Mouse (Mus musculus): ENCODE measurements around the gene Gm1604a. TPM values are rescaled to one million over a fixed set of nuclear protein-coding genes. Genes with fewer than 3 reads are reported as not detected.
"Not testable (repeated sequence)": the region's sequence is repeated elsewhere in the genome, so short reads cannot be mapped to it uniquely, and the experiment has no call there.

Gm1604a gene
- polyA plus RNA-seq, 1 experiment from 2014 or later = not detected

DNA sequence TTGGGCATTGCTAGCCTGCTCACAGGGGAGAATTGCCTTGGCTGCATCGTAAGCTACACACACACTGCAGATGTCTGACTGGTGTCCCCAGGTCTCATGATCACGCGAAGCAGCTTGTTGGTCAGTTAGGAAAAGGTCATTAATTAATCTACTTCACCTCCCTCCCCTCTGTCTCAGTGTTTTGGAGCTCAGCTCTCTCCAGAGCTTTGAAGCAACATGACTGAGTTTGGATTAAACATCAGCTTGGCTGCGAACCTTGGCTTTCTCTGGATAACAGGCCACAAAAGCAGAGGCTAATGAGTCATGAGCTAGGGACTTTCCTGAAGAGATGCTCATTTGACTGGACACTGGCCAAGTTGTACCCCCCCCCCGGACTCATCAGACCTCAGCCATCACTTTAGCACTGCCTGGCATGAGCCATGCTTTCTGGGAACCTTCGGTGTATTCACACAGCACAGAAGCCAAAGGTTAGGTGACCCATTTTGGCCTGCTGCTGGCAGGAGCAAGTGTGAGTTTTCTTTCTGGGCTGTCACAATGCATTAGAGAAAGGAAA, 5.3 kb downstream of the Gm1604a start:
- DNase-seq (ENCODE audit: low spot score); H3K4me3 ChIP-seq (ENCODE audit: low read depth, low read length); H3K27me3 ChIP-seq (ENCODE audit: control insufficient read depth, insufficient read depth, low read length); H3K9me3 ChIP-seq (ENCODE audit: control insufficient read depth, low read length); H3K4me1 ChIP-seq (replicated peaks; ENCODE audit: control insufficient read depth, insufficient read depth, low read length); H3K36me3 ChIP-seq (ENCODE audit: control insufficient read depth, insufficient read depth, low read length); H3K4me2 ChIP-seq (ENCODE audit: low read depth, low read length, severe bottlenecking); ATAC-seq (replicated peaks; ENCODE audit: low FRiP score); H3K9ac ChIP-seq (ENCODE audit: low read length); H3K27ac ChIP-seq (ENCODE audit: low read depth, low read length): not testable (repeated sequence)
- WGBS = 76% methylated on average over 3 of the region's 6 CpGs

DNA sequence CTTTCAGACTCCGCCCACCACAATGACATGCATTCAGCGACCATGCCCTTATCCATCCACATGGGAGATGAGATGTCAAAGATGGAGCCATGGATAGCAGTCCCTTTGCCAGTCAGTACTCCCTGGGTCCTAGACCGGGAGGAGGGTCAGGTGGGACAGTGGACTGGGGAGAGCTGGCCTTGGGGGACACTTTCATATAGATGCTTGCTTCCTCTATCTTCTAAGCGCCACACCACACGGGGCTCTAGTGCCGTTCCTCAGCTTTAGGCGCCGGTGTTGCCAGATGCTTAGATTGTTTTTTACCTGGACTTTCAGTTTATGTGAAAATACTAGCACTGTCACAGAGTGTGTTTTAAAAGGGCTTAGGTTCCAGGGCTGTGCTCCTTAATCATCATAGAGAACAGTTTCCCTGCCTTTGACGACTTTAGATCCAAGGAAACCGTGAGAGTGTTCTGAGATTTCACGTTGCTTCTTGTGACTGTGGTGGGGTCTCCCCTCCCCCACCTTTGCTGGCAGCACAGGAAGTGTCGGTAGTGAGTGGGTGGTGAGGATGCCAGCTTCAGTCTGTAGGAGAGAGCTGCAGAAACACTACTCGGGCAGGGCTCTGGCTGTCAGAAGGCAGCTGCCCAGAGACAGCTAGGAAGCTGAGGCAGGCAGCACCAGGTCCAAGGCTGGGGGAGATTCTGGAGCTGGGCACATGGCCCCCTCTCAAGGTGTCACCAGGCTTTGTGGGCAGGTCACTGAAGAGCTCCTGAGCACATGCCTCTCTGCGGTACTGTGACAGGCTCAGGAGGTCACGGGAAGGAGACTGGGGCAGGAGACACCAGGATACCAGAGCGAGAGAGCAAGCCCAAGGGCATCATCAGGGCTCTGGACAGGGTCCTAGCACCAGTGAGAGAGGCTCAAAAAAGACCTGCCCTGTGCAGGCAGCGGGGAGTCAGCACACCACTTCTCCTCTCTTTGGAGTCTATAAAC, 8.1 kb downstream of the Gm1604a start:
- not testable (repeated sequence) for H3K4me2 ChIP-seq (ENCODE audit: low read depth, low read length, severe bottlenecking); H3K9me3 ChIP-seq (ENCODE audit: control insufficient read depth, low read length); DNase-seq (ENCODE audit: low spot score); H3K27ac ChIP-seq (ENCODE audit: low read depth, low read length); H3K27me3 ChIP-seq (ENCODE audit: control insufficient read depth, insufficient read depth, low read length); ATAC-seq (replicated peaks; ENCODE audit: low FRiP score); H3K4me3 ChIP-seq (ENCODE audit: low read depth, low read length); H3K4me1 ChIP-seq (replicated peaks; ENCODE audit: control insufficient read depth, insufficient read depth, low read length); H3K9ac ChIP-seq (ENCODE audit: low read length); H3K36me3 ChIP-seq (ENCODE audit: control insufficient read depth, insufficient read depth, low read length)
- WGBS = 48% methylated on average over 3 of the region's 17 CpGs

DNA sequence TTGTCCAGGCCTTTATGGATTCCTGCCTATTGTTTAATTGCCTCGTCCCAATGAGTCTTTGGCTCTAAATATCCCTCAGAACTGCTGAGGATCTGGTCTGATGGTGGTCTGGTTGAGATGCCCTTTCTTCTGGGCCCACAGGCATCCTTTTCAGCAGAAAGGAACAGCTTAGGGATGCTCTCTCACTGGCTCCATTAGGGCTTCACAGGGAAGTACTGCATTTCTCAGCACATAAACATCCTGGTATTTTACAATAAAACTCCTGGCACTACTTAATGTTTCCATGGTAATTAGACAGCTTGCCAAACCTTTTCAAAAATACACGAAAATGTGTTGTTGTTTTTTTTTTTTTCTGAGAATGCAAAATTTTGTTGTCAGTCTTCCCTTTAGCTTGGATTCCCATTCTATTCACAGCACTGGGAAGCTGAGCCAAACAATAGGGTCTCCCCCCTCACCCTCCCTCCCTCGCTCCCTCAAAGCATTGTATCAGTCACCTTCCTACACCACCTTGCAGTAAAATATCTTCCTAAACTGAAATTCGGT, 43.7 kb downstream of the Gm1604a start:
- H3K4me2 ChIP-seq (ENCODE audit: low read depth, low read length, severe bottlenecking); H3K4me1 ChIP-seq (replicated peaks; ENCODE audit: control insufficient read depth, insufficient read depth, low read length); DNase-seq (ENCODE audit: low spot score); H3K27me3 ChIP-seq (ENCODE audit: control insufficient read depth, insufficient read depth, low read length); H3K4me3 ChIP-seq (ENCODE audit: low read depth, low read length); H3K9me3 ChIP-seq (ENCODE audit: control insufficient read depth, low read length); ATAC-seq (replicated peaks; ENCODE audit: low FRiP score); H3K36me3 ChIP-seq (ENCODE audit: control insufficient read depth, insufficient read depth, low read length); H3K27ac ChIP-seq (ENCODE audit: low read depth, low read length); H3K9ac ChIP-seq (ENCODE audit: low read length): not testable (repeated sequence)
- WGBS = 57% methylated on average over 2 of the region's 4 CpGs

DNA sequence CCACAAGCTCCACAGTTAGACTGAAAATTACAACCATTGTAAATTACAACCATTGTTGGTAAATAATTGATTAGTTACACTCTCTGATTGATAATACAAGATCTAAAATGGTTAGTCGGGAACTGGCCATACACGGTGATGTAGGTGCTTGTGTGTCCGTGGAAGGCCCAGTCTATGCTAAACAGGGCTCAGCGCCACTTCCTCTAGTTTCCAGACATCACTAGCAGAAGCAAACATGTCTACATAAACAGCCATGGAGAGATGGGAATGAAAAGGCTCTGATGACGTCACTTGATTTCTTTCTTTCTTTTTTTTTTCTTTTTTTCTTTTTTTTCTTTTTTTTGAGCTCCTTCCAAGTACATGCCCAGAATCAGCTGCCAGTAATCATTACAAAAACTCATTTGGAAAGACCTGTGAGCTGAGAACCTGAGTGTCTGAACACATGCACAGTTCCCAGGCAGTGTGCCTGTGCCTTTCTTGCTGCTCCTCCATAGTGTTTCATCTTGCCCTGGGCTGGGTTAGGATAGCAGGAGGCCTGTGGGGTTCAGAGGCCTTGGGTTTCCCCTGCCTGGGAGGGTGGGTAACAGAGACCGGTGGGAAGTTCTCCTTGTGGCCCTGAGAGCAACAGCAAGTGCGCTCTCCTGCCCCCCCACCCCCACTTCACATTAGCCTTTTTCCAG, 44.3 kb downstream of the Gm1604a start:
- H3K4me2 ChIP-seq (ENCODE audit: low read depth, low read length, severe bottlenecking); H3K36me3 ChIP-seq (ENCODE audit: control insufficient read depth, insufficient read depth, low read length); H3K27me3 ChIP-seq (ENCODE audit: control insufficient read depth, insufficient read depth, low read length); H3K27ac ChIP-seq (ENCODE audit: low read depth, low read length); H3K4me3 ChIP-seq (ENCODE audit: low read depth, low read length); H3K4me1 ChIP-seq (replicated peaks; ENCODE audit: control insufficient read depth, insufficient read depth, low read length); H3K9me3 ChIP-seq (ENCODE audit: control insufficient read depth, low read length); H3K9ac ChIP-seq (ENCODE audit: low read length); DNase-seq (ENCODE audit: low spot score); ATAC-seq (replicated peaks; ENCODE audit: low FRiP score): not testable (repeated sequence)
- 73% methylated on average over 5 of the region's 7 CpGs for WGBS

DNA sequence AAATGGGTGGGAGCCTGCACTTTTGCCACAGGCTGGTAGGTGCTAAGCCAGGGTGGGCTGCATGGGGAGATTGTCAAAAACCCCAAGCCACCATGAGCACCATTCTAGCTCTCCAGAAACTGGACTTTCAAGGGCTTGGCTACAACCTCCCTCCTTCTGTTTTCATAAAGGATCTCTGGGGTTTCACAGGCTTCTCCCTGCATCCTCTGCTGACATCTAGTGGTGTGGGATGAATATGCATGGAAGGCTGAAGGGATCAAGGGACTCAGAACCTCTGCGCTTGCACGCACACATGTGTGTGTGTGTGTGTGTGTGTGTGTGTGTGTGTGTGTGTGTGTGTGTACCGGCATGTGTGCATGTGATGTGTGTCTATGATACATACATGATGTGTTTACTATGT, 49.1 kb downstream of the Gm1604a start:
- ATAC-seq (replicated peaks; ENCODE audit: low FRiP score); H3K9me3 ChIP-seq (ENCODE audit: control insufficient read depth, low read length); H3K4me2 ChIP-seq (ENCODE audit: low read depth, low read length, severe bottlenecking); H3K9ac ChIP-seq (ENCODE audit: low read length); H3K27ac ChIP-seq (ENCODE audit: low read depth, low read length); H3K27me3 ChIP-seq (ENCODE audit: control insufficient read depth, insufficient read depth, low read length); H3K36me3 ChIP-seq (ENCODE audit: control insufficient read depth, insufficient read depth, low read length); H3K4me3 ChIP-seq (ENCODE audit: low read depth, low read length); H3K4me1 ChIP-seq (replicated peaks; ENCODE audit: control insufficient read depth, insufficient read depth, low read length): not testable (repeated sequence)
- DNase-seq (ENCODE audit: low spot score) = peak; percentile 52
- 51% methylated on average over 3 of the region's 3 CpGs for WGBS

DNA sequence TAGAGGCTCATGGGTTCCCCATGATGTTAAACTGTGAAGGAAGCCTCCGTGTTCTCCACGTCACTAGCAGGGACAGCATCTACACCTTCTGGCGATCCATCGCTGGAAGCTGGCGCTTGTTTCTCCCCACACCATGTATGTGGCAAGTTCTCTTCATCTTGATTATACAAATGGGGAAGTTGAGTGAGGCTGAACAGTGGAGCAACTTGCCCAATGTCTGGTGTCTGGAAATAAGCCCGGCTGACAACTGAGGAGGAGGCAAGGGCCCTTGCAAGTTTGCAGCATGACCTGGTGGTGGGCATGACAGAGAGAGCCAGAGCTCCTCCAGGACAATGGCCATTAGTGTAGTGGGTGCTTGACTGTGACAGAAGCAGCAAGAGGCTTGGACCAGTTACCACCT, 50.2 kb downstream of the Gm1604a start:
- H3K27me3 ChIP-seq (ENCODE audit: control insufficient read depth, insufficient read depth, low read length); H3K4me1 ChIP-seq (replicated peaks; ENCODE audit: control insufficient read depth, insufficient read depth, low read length); H3K9me3 ChIP-seq (ENCODE audit: control insufficient read depth, low read length); H3K4me3 ChIP-seq (ENCODE audit: low read depth, low read length); ATAC-seq (replicated peaks; ENCODE audit: low FRiP score); H3K36me3 ChIP-seq (ENCODE audit: control insufficient read depth, insufficient read depth, low read length); DNase-seq (ENCODE audit: low spot score); H3K4me2 ChIP-seq (ENCODE audit: low read depth, low read length, severe bottlenecking); H3K27ac ChIP-seq (ENCODE audit: low read depth, low read length); H3K9ac ChIP-seq (ENCODE audit: low read length): not testable (repeated sequence)
- 85% methylated on average over 5 of the region's 6 CpGs for WGBS

DNA sequence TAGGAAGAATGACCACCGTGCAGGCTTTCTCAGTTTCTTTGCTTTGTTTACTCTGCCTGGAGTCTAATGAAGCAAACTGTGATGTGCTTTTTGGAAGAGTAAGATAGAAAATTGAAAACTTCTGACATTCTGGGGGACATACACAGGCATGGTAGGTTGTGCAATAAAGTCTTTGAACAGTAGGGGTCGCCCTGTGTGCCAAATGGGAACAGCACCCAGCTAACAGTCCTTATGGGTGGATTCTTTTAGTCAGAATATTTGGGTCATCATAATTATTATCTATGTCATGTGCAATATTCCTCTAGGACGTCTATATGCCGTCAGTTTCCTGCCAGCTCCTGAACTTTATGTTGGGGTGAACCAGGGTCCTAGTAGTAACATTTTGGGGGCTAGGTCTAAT, 54.2 kb downstream of the Gm1604a start:
- not testable (repeated sequence) for H3K4me2 ChIP-seq (ENCODE audit: low read depth, low read length, severe bottlenecking); H3K9ac ChIP-seq (ENCODE audit: low read length); DNase-seq (ENCODE audit: low spot score); H3K36me3 ChIP-seq (ENCODE audit: control insufficient read depth, insufficient read depth, low read length); H3K9me3 ChIP-seq (ENCODE audit: control insufficient read depth, low read length); H3K4me1 ChIP-seq (replicated peaks; ENCODE audit: control insufficient read depth, insufficient read depth, low read length); ATAC-seq (replicated peaks; ENCODE audit: low FRiP score); H3K27me3 ChIP-seq (ENCODE audit: control insufficient read depth, insufficient read depth, low read length); H3K27ac ChIP-seq (ENCODE audit: low read depth, low read length); H3K4me3 ChIP-seq (ENCODE audit: low read depth, low read length)
- 0% methylated on average over 1 of the region's 4 CpGs for WGBS

DNA sequence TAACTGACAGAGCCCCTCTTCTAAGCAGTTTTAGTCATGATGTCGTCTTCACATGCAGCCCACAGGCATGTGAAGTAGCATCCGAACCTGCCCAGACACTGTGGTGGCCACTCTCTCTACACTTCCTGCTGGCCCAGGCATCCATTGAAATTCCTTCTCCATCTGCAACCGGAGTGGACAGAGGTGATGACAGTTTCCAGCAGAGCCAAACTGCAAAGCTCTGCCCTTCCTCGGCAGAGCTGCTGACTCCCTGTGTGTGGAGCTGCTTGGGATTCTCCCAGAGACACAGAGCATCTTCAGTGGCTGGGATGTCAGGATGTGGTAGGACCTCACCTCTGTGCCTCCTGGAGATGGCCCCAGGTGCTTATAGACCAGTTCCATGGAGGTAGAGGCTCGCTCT, 59.2 kb downstream of the Gm1604a start:
- not testable (repeated sequence) for H3K4me1 ChIP-seq (replicated peaks; ENCODE audit: control insufficient read depth, insufficient read depth, low read length); H3K36me3 ChIP-seq (ENCODE audit: control insufficient read depth, insufficient read depth, low read length); H3K9ac ChIP-seq (ENCODE audit: low read length); H3K9me3 ChIP-seq (ENCODE audit: control insufficient read depth, low read length); H3K4me3 ChIP-seq (ENCODE audit: low read depth, low read length); H3K27ac ChIP-seq (ENCODE audit: low read depth, low read length); H3K4me2 ChIP-seq (ENCODE audit: low read depth, low read length, severe bottlenecking); H3K27me3 ChIP-seq (ENCODE audit: control insufficient read depth, insufficient read depth, low read length); ATAC-seq (replicated peaks; ENCODE audit: low FRiP score); DNase-seq (ENCODE audit: low spot score)
- no CpG with 5 or more reads among the region's 5 CpGs for WGBS
